Mouse (Mus musculus): ENCODE data around the gene Prap1.

Gene Prap1

DNA sequence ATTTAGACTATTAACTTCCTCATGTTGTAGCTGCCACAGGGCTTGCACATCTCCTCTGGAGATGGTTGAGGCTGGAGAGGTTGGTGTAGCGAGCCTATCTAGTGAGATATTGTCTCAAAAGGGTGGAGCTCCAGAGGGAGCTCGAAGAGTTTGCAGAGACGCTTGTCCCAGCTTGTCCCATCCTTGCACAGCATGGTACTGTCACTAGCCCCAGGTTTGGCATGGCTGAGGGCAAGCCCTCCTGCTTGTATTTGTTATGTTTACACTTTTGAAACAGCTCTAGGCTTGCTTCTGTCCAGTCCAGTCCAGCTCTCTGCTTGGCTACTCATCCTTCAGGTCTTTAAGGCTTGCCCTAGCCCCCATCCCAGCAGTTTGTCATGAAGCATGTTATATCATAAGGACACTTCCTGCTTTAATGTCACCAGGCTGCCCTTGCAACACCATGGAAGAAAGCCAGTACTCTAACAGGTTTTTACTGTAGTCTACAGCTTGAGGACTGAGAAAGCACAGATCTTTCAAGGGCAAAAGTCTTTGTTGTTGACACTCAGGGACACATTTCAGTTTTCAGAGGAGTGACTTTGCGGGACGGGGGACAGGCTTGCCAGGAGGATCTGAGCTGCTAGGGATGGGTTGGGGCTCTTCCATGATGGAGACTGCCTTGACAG lies 42.0 kb downstream of the Prap1 start:
- 89% methylated on average over 5 of the region's 5 CpGs for whole genome bisulfite sequencing

DNA sequence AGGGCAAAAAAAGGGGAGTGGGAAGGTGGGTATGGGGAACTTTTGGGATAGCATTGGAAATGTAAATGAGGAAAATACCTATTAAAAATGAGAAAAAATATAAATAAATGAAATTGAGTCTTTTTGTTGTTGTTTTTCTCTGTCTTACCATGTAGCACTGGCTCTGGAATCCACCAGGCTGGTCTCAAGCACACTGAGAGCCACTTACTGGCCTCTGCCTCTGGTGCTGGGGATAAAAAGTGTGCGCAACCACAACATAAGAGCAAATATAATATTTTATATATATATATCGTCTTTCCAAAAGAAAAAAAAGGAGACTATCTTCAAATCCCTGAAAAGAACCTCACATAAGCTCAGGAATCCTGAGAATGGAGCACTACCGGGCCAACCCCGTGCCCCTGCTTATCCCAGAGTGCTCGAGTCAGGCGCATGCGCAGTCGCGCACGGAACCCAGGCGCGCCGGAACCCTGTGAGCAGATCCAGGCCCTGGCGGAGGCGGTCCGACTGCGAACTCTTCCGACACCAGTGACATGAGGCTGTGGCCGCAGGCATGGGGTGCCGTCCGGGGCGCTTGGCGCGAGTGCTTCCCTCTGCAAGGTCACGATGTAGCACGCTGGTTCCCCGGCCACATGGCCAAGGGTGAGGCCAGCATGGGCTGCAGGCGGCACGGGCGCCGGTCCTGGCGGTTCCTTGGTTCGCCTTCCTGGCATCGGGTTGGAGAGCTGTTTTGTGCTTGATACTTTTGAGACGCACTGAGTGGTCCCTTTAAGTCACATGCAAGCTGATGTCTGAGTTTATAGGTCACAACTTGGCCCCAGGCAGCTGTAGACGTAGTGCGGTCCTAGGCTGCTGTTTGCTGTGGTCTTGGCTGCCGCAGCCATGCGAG lies 44.2 kb downstream of the Prap1 start, which contains the start of gene Mtg1:
Gene Mtg1 (plus strand): TSS at position 430 of the 886 bp plus-strand sequence.
- 2% methylated on average over 39 of the region's 39 CpGs for WGBS

DNA sequence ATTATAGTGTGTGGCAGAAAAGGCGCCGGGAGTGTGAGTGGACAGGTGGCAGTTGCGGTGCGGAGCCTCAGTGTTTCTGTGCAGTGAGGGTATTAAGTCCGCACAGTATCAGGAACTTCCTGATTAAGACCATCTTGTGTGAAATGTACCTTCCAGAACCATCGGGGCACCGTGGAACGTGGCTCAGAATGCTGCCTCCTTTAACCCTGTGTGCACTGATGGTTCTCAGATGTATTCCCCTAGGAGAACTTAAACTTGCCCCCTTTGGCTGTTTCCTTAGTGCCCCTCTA lies 44.8 kb downstream of the Prap1 start:
- 0% methylated on average over 8 of the region's 8 CpGs for WGBS

GRCm38 (mm10) chr7:140141350-140141749 lies 48.2 kb downstream of the Prap1 start:
- WGBS = 6% methylated on average over 14 of the region's 14 CpGs

GRCm38 (mm10) chr7:140144550-140144949 lies 51.4 kb downstream of the Prap1 start:
- 90% methylated on average over 4 of the region's 4 CpGs for WGBS
